Mouse (Mus musculus): Measurements from ENCODE around the gene Nkapl. TPM values are rescaled to one million over a fixed set of nuclear protein-coding genes. Genes with fewer than 3 reads are reported as not detected.
A peak's percentile ranks its signal among the peaks of the same experiment; 100 is the strongest.
"Not testable (repeated sequence)": the region's sequence is repeated elsewhere in the genome, so short reads cannot be mapped to it uniquely, and the experiment has no call there.

Gene Nkapl
- total RNA-seq (2021): 1 to 10 TPM; 1.0 to 1.2 TPM
- long read RNA-seq: 0 reads

GRCm38 (mm10) chr13:21468061-21469019 is at the start of gene Nkapl:
Gene Nkapl, minus strand, starts transcription at chr13:21468509.
- peak; percentile 60 to 75 for DNase-seq (ENCODE audit: low spot score in 2 of 2)

- DNase-seq (ENCODE audit: low spot score in 2 of 2): peak; percentile 71 to 78
Measured at GRCm38 (mm10) chr13:21506221-21506649, 37.9 kb upstream of the Nkapl start.

GRCm38 (mm10) chr13:21502296-21502695 is 34.0 kb upstream of the Nkapl start:
- DNase-seq (ENCODE audit: low spot score in 2 of 2): no peak

GRCm38 (mm10) chr13:21501182-21501581 is 32.9 kb upstream of the Nkapl start, which contains the start of gene Gm11273:
Gene Gm11273, minus strand, starts transcription at chr13:21501418.
- DNase-seq (ENCODE audit: low spot score in 2 of 2): not testable (repeated sequence)

GRCm38 (mm10) chr13:21495080-21495479 is 26.8 kb upstream of the Nkapl start, which contains the start of gene AK157302:
Gene AK157302, plus strand, starts transcription at chr13:21495223.
- no peak for DNase-seq (ENCODE audit: low spot score in 2 of 2)

GRCm38 (mm10) chr13:21492847-21493246 is 24.5 kb upstream of the Nkapl start:
- DNase-seq (ENCODE audit: low spot score in 2 of 2): no peak

GRCm38 (mm10) chr13:21486881-21487280 is 18.6 kb upstream of the Nkapl start:
- no peak for DNase-seq (ENCODE audit: low spot score in 2 of 2)

GRCm38 (mm10) chr13:21478759-21479670 is 10.7 kb upstream of the Nkapl start, which contains the start of the genes Zkscan4 and Gm10065:
Gene Zkscan4, plus strand, starts transcription at chr13:21478907.
Gene Gm10065, minus strand, starts transcription at chr13:21479441.
- peak; percentile 72 to 81 for DNase-seq (ENCODE audit: low spot score in 2 of 2)

- DNase-seq (ENCODE audit: low spot score in 2 of 2): no peak
Measured at GRCm38 (mm10) chr13:21472427-21472826, 4.1 kb upstream of the Nkapl start.

- DNase-seq (ENCODE audit: low spot score in 2 of 2): no peak
Measured at GRCm38 (mm10) chr13:21469097-21469496, 788 bp upstream of the Nkapl start.

- DNase-seq (ENCODE audit: low spot score in 2 of 2): no peak
Measured at GRCm38 (mm10) chr13:21467336-21467735, 973 bp downstream of the Nkapl start.

- not testable (repeated sequence) for DNase-seq (ENCODE audit: low spot score in 2 of 2)
Measured at GRCm38 (mm10) chr13:21462516-21462915, 5.8 kb downstream of the Nkapl start.

GRCm38 (mm10) chr13:21456347-21456746 is 12.0 kb downstream of the Nkapl start:
- DNase-seq (ENCODE audit: low spot score in 2 of 2): no peak

- DNase-seq (ENCODE audit: low spot score in 2 of 2): no peak
Measured at GRCm38 (mm10) chr13:21454133-21454532, 14.2 kb downstream of the Nkapl start.

- DNase-seq (ENCODE audit: low spot score in 2 of 2): peak; percentile 73 to 82
Measured at GRCm38 (mm10) chr13:21453449-21453848, 14.9 kb downstream of the Nkapl start, which contains the start of gene Zscan26. Gene Zscan26, minus strand, starts transcription at chr13:21453730.

- DNase-seq (ENCODE audit: low spot score in 2 of 2): no peak
Measured at GRCm38 (mm10) chr13:21453042-21453441, 15.3 kb downstream of the Nkapl start.

- DNase-seq (ENCODE audit: low spot score in 2 of 2): no peak
Measured at GRCm38 (mm10) chr13:21447856-21448614, 20.3 kb downstream of the Nkapl start.

- no peak for DNase-seq (ENCODE audit: low spot score in 2 of 2)
Measured at GRCm38 (mm10) chr13:21446796-21447195, 21.5 kb downstream of the Nkapl start.

- no peak for DNase-seq (ENCODE audit: low spot score in 2 of 2)
Measured at GRCm38 (mm10) chr13:21441207-21441572, 27.1 kb downstream of the Nkapl start.

- peak; percentile 68 to 78 for DNase-seq (ENCODE audit: low spot score in 2 of 2)
Measured at GRCm38 (mm10) chr13:21440503-21441206, 27.7 kb downstream of the Nkapl start, which contains the start of gene Pgbd1. Gene Pgbd1, minus strand, starts transcription at chr13:21441058.

All from layer of hippocampus, postnatal 10 days (tissue).